Mouse (Mus musculus) right cerebral cortex, adult 2 months (tissue): Measurements from ENCODE around the gene Prelid3b.

Experiments used
- DNase-seq, 2 experiments: peaks; one replicate each; pipeline ENCODE4 v3.0.0; 2021 to 2022; ENCODE audit warnings: low spot score in 2 of 2

The Prelid3b gene

DNA sequence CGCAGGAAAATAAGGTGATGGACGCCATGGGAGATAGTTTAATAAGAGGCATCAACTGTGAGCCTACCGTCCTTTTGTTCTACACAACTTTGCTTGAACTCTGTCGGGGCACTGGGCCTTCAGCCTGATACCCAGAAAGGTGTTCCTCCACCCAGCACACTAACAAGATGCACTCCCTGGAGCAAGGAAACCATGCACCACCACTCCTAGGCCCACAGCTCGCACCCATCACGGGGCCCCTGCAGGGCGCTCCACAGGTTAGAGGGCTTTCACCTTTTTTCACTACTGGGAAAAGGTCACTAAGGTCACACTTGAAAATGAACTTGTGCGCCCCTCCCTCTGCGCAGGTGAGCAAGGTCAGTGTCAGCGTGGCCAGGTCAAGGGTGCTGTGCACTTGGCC, 9.5 kb downstream of the Prelid3b start:
- DNase-seq, result no peak

DNA sequence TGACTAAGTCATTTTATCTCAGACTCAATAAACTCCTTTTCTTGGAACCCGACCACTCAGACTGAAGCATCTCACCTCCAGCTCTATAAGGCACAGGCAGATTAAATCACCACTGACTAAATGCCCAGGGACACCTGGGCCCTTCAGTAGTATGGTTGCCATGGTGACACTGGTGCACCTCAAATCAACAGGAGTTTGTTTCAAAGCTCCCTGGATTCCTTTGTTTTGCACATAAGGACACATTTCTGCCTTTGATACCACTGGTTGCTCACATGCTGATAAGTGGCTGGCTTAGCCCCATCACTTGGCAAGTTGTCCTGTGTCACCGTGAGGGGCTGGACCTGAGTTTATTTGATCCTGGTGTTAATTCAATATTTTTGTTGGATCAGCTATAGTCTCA, 13.5 kb downstream of the Prelid3b start:
- no peak for DNase-seq

DNA sequence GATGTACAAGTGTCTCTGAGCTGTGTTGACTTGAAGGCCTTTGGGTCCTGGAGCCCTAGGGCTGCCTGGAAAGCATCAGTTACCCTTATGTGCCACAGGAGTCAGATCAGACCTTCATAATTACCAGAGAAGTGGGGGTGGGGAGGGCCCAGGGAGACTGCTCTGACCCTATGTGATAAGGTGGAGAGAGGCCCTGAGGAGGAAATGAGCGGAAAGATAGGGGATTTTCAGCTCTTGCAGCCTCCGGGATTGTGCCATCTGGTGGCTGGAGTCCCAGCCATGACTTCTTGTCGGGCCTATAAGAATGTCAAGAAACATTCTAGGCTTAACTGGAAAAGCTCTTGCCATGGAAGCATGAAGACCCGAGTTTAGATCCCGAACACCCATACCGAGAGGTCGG, 19.2 kb downstream of the Prelid3b start:
- no peak for DNase-seq

DNA sequence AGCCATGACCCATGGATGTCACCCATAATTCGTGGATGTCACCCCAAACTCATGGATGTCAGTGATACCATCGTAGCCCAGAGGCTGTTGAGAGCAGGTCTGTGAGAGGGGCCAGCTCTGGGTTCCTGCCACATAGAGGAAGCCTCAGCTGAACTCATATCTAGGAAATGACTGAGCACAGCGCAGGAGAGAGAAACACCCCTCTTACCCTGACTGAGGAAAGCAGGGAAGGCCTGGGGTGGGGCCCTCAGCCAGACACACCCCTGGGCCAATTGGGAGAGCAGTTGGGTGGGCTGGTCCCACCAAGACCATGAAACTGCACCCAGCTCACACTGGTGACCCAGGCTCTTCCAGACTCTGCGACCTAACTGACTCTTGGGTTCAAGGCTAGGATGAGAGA, 22.5 kb downstream of the Prelid3b start, which contains the start of gene Tubb1:
Gene Tubb1, plus strand, starts transcription at position 343 of the 400 bp plus-strand sequence.
- DNase-seq, result no peak

DNA sequence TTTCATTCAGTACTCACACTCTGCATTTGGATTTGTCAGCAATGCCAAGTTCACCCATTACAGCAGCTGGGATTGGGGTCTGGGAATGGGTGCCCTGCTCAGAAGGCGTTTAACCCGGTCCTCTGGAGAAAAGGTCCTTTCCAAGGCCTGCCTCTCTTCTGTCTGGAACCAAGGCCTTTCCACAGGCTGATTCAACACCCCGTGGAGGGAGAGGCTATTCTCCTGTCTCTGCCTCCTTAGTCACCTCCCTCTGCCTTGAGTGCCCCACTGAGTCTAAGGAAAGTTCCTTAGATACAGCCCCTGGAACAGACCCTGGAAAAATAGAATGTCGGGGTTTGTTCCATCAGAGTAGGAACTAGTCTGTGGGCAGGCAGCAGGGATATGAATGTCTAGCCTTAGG, 24.5 kb downstream of the Prelid3b start:
- no peak for DNase-seq

DNA sequence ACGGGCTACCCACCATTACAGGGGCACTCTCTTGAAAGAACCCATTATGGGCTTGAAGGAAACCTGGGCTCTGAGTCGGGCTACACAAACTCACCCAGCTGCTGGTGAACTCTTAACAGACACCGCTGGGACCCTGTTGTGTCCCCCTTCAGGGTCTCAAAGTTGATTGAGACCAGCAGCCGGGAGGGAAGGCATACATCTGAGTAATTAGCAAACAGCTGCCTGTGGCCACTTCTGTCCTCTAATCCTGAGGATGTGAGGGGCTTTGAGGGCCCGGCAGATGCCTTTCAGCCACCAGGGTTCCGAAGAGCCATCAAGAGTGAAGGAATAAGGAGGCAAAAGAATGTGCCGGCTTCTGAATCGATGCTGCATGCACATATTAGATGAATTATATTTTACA, 26.0 kb downstream of the Prelid3b start:
- no peak for DNase-seq

DNA sequence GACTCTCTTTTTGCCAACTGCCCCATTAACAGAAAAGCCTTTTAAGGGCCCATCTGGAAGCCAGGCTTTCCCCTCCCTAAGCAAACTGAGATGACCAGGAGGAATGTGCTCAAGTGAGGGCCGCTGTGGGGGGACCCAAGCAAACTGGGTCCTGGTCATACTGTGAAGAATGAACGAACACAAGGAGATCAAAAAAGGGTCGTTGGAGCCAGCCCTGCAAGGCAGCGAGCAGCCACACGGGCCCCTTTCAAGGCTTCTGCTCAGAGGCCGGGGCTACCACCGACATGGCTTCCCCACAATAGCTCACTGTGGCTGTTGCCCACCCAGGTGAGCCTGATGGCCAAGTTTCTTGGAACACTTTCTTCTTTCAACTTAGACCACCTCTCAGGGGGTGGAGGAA, 26.4 kb downstream of the Prelid3b start:
- DNase-seq, result no peak

DNA sequence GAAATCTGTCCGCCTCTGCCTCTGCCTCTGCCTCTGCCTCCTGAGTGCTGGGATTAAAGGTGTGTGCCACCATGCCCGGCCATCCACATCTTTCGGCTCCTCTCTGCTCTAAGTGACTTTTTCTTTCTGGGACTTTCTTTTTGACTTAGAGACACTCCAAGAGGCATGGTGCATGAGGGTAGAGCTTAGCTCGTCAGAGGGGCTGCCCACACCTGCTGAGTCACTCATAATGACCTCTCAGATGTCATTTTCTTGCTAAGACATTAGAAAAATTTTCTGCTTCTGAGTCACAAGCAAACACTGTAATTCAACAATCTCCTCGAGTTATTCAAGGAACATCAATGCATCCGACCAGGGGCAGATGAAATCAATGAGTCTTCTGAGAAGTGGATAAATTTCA, 27.9 kb downstream of the Prelid3b start:
- no peak for DNase-seq

DNA sequence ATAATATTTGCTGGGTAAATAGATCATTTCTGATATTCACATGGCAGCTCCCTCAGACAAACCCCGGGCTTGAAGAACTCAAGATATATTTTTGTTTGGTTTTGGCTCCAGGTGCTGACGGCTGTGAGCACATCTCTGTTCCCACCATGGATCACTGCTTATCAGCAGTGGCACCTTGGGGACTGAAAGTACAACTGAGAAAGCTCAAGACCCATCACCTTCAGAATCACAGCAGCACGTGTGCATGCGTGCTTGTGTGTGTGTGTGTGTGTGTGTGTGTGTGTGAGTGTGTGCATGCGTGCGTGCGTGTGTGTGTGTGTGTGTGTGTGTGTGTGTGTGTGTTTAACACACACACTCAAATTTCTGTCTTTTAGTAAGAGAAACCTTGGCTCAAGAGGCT, 28.5 kb downstream of the Prelid3b start:
- DNase-seq, result no peak

DNA sequence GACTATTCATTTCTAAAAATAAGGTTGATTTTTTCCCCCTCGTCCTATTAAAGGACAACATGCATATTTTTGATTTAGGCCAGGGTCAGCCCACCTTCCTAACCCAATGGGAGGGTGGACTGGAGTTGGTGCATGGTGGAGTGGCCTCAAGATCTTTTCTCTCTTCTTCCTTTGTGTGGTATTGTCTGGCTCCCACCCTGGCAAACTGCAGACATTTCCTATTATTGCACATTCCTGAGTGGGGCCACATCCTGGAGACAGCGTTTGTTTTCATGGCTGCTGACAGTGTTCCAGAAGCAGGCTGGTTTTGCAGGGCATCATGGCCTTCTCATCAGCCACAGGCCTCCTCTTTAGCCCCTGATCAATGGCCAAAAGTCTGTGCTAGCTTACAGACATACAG, 29.8 kb downstream of the Prelid3b start:
- no peak for DNase-seq

DNA sequence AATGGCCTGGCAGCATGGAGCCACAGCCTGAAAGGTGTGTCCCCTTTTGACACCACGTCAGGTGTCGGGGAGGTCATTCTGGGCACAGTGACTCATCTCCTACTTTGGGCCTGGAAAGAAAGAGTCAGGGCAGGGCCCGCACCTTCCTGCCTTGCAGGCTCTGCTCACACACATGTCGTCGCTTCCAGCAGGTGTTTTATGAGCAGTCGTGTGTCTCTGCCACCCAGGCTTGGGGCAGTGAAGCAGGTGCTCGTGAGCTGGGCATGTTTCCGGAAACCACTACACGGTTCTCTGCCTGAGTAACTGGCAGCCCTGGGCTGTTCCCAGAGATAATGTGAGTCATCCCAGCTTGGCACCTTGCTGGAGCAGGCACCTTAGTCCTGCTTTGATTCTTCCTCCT, 30.4 kb downstream of the Prelid3b start:
- DNase-seq, result no peak

DNA sequence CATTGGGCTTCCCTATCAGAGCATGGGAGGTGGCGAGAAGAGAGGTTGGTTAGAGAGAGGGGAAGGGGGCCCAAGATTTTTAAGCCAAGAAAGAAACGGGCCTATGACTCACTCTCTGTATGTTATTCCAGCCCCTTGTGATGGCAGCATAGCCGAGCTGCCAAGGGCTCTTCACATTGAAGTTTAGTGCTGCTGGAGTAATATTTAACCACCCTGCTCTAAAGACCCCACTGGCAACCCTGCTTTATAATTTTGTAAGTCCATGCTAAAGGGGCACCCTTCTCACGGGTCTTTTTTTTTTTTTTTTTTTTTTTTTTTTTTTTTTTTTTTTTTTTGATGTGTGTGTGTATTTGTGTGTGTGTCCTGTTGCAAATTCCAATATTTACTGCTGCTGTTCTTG, 31.0 kb downstream of the Prelid3b start:
- DNase-seq, result no peak

DNA sequence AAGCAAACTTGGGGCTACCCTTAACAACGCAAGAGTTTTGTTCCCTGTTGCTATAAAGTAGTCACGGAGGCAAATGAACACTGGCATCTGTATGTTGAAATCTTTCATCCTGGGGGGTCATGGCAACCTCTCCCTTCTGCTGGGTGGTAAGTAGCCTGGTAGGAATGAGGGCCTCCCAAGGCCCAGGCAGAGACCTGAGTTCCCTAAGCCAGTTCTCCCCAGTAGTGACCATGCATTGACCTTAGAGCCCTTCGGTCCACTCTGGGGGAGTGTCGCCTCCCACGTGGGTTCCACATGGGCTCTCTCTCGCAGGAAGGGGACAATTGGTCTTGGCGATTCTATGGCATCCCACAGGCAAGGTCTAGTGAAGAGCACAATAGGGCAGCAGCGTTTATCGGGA, 32.9 kb downstream of the Prelid3b start:
- no peak for DNase-seq

DNA sequence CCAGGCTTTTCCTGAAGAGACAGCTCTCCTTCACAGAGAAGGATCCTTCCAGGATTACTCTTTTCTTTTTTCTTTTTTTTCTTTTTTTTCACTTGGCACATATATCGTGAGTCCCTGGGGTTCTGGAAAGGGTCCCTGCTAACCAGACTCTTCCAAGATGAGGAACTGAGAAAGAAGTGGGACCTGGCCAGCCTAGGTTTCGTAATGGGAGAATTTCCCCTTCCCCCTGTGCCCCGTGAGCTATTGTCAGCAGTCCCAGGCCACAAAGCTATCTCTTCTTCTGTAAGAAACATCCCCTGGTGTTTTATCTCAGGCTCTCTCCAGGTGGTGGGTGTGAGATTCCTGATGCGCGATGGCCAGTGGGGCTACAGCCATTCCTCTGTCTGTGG, 33.4 kb downstream of the Prelid3b start:
- no peak for DNase-seq

DNA sequence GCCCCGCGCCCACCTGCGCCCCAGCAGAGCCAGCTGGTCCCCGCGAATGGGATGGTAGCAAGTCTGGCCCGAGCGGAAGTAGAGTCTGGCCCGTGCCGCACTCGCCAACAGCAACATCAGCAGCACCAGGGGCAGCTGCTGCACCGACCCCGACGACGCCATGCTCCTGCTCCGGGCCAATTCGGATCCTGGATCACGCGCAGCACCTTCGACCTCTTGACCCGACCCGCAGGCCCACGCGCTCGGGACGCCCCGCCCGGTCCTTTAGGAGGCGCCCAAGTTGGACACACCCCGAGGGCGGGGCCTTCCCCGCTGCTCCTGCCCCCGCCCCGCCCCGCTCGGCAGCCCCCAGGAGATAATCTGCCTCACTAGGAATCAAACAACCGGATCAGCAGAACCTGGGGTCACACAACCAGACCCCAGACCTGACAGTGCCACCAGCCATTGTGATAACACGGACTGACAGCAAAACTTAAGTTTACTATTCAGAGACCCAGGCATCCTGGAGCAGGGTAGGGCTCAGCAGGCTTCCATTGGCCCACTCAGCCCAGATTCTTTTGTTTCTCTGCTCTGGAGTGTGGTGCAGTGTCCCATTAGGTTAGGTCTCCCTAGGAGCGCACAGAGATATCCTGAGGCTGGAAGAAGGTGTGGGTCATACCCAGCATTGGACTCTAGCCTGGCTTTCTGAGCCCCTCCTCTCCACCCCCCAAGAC, 34.0 kb downstream of the Prelid3b start, which contains the start of gene Ctsz:
Gene Ctsz, minus strand, starts transcription at position 303 of the 713 bp plus-strand sequence.
- DNase-seq, result peak; percentile 19 to 43

DNA sequence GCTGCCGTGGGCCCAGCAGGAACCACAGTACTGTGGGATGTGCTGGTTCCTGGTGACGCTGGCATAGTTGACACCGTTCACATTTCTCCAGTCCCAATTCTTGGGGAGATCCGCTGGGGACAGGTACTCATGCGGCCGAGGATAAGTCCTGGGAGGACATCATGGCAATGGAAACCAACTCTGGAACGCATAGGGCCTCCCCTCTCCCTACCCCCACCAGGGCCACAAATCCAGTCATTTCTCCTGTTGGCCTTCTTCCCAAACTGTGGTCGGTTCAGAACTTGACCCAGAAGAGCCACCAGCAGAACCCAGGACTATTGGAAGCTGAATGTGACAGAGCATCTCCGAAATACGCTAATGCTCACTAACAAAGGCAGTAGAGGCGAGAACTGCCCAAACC, 34.7 kb downstream of the Prelid3b start:
- DNase-seq, result no peak

DNA sequence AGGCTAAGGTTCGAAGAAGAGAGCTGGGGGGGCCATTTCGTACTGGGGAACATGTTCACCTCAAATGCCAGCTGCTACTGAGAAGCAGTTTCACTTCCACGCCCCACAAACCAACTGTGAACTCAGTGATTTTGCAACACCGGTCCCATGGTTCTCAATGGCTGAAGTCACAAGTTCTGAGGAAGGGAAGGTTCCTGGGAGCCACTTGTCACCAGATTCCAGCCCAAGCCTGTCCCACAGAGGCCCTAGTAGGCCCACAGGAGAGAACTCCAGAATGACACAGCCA, 35.2 kb downstream of the Prelid3b start:
- no peak for DNase-seq

DNA sequence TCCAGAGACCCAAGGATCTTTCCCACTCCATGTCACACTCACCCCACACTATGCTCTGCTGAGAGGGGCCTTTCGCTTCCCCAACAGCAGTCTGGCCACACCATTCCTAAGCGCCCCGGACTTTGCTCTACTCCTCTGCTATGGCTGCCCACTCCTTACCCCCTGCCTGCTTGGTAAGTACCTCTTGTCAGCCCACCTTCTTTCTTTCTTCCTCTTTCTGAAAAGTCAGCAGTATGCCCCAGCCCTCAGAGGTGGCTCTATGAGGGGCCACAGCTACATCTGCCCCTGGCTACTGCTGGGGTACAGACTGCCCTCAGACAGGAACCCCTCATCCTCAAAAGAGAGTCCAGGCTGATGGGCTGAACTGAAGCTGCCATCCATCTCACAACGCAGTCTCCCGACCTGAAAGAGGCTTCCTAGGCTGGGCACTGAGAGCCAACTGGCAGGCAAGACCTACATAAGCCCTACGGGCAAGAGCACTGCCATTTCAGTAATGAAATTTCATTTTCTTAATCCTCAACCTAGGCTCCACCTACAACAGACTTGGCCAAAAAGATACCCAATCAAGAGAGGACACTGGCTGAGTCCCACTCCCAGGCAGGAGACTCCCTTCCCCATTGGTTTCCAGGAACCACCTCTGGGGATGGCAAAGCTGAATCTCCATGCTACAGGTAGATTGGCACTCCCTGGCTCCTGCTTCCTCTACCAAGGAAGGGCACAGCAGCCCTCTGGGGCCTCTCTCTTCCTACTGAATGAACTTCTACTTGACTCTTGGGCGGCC, 35.8 kb downstream of the Prelid3b start:
- no peak for DNase-seq

DNA sequence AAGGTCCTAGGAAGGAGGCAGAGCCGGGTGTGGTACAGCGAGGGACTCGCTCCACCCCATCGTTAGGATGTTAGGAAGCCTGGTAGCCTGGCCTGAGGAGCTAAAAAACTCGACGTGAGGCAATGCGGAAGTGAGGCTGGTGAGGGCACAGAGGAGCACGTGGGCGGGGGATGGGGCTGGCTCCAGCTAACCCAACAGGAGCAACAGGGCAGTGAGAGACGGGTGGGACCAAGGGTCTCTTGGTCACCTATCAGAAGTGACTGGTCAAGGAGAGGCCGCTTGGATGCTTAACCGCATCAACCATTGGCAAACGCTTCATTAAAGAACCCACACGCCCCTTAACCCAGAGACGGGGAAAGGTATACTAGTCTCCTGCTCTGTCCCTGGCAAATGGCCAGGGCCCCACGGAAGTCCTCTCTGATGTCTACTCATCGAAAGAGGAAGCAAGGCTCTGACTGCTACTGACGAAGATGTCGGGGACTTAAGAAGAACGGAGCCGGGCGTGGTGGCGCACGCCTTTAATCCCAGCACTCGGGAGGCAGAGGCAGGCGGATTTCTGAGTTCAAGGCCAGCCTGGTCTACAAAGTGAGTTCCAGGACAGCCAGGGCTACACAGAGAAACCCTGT, 36.7 kb downstream of the Prelid3b start:
- no peak for DNase-seq

DNA sequence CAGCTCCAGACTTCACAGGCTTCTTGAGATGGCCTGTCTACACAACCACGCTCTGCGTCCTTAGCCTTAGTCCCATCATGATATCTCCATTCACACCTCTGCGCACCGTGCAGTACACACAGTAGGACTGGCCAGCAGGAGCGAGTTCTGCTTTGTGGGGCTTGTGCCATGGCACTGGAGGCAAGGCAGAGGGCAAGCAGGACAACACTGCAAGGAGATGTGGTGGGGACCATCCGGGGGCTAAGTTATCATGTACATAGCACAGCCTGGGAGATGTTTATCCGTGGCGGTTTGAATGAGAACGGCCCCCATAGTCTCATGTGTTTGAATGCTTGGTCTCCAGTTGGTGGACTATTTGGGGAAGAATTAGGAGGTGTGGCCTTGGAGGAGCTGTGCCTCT, 37.9 kb downstream of the Prelid3b start:
- DNase-seq, result no peak

DNA sequence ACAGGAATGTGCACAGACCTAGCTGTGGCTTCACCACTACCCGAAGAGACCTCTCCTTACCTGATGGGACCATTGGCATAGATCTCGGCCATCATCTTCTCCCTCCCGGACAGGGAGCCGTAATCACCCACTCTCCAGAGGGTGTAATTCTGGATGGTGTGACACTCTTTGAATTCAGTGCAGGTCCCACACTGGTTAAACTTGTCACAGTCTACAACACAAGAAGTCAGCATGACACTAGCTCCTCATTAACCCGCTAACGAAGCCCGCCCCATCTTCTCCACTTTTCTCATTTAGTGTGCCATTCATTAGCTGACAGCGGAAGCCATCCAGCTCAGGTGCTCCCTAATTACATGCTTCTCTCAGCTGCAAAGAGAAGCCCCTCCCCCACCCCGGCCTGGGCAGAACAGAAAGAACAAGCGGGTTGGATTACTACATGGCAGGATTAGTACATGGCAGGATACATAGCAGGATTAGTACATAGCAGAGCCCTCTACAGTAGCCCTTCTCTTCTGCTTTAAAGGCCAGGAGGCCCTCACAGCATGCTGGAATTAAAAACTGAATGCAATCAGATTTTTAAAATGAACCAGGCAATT, 43.8 kb downstream of the Prelid3b start:
- no peak for DNase-seq

DNA sequence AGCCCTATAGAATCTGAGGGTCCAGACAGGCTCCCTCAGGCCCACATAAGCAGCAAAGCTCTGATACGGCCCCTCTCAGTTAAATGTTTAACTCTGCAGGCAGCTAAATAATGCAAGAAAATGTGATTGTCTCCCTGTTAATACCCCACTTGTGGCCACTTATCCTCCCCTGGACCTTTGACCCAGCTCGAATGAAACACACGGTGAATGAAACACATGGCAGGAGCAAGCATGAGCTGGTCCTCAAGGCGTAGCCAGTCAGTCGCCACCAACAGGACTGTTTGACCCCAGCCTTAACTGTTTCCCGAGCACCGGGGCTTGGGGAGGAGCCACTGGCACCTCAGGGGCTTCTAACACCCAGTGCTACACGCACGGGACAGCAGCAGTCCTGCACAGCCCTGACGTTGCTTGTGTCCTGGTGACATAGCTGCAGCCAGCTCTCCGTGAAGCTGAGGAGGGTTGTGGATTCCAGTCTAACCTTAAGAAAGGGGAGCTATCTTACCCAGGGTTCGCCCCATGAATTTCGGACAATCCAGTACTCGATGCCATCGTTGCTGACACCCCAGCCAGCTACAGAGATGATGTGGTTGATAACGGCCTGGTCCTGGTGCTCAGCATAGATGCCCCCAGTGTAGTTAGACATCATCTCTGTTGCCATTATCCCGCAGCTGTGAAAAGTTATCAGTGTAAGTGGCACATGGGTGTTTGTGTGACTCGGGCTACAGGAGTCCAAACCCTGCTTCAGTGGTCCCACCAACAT, 44.6 kb downstream of the Prelid3b start:
- no peak for DNase-seq
